Mouse (Mus musculus): Measurements from ENCODE around the gene Ccdc191. TPM values are rescaled to one million over a fixed set of nuclear protein-coding genes. Genes with fewer than 3 reads are reported as not detected.

Gene Ccdc191
- polyA plus RNA-seq, 1 experiment from 2014 or later = 17.6 TPM

- no peak for ATAC-seq (ENCODE audit: low FRiP score)
- Histone ChIP-seq H3K4me2 (no peak overlapping the region), H3K27me3 (no peaks in the 10 kb centered on the region), H3K27ac (no peak overlapping the region), H3K9ac (no peak overlapping the region), H3K9me3 (no peaks in the 10 kb centered on the region), H3K4me3 (replicated peaks) (no peak overlapping the region), H3K36me3 (replicated peaks) (no peaks in the 10 kb centered on the region), H3K4me1 (no peaks in the 10 kb centered on the region)
- 71% methylated on average over 5 of the region's 5 CpGs for WGBS
These were observed 109.9 kb downstream of the Ccdc191 start for GRCm38 (mm10) chr16:43999541-43999940.

DNA sequence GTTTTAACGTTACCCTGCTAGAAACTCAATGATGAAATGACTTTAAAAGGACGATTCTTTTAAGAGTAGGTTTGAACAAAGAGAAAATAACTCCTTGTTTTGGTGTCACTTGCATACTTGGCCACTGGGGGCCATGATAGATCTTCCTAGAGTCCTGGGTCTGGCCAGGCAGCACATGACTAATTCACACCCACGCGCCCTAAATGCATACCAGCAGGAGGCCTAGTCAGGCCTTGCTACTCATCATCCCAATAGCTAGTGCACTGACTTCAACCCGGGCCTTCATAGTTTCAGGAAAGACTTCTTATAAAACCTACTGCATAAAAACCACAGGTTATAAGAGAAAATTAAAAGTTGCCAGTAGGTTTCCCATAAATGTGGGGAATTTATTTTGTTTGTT lies 112.5 kb downstream of the Ccdc191 start:
- no peaks in the 10 kb centered on the region for H3K4me1 ChIP-seq
- WGBS = 76% methylated on average over 5 of the region's 5 CpGs
- H3K27me3 ChIP-seq = no peaks in the 10 kb centered on the region
- no peak overlapping the region for H3K27ac ChIP-seq
- no peak overlapping the region for H3K4me2 ChIP-seq
- no peaks in the 10 kb centered on the region for H3K36me3 ChIP-seq (replicated peaks)
- H3K9ac ChIP-seq = no peak overlapping the region
- no peak for ATAC-seq (ENCODE audit: low FRiP score)
- no peaks in the 10 kb centered on the region for H3K9me3 ChIP-seq
- no peak overlapping the region for H3K4me3 ChIP-seq (replicated peaks)

DNA sequence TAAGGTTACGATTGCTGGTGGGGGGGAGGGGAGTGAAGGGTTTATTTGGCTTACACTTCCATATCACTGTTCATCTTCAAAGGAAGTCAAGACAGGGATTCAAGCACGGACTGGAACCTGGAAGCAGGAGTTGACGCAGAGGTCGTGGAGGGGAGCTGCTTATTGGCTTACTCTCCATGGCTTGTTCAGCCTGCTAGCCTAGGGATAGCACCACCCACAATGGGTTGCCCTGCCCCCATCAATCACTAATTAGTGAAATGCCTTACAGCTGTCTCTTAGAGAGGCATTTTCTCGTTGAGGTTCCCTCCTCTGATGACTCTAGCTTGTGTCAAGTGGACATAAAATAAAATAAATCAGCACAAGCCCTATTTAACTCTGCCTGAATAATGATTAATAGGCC lies 121.4 kb downstream of the Ccdc191 start:
- Histone ChIP-seq H3K27ac (no peak overlapping the region), H3K4me1 (no peaks in the 10 kb centered on the region), H3K4me2 (no peak overlapping the region), H3K9ac (no peak overlapping the region), H3K36me3 (replicated peaks) (no peaks in the 10 kb centered on the region), H3K27me3 (no peaks in the 10 kb centered on the region), H3K4me3 (replicated peaks) (no peak overlapping the region), H3K9me3 (no peaks in the 10 kb centered on the region)
- no peak for ATAC-seq (ENCODE audit: low FRiP score)
- 69% methylated on average over 5 of the region's 5 CpGs for WGBS

Small RNAs within 50 kb of the gene (microRNA-seq; reads per million reads assigned to microRNA genes)
- gene Mir3470b = not detected

Other genes starting within 250 kb of the Ccdc191 start
- not detected in 2 replicates for gene Tigit, start 225.7 kb upstream of the Ccdc191 start, polyA plus RNA-seq (2016; fragmentation: Nextera tagmentation; extraction: Ambion mirVana)
- 0.13 and 0.27 TPM in 2 replicates for gene Drd3, start 135.8 kb upstream of the Ccdc191 start, polyA plus RNA-seq (2016; fragmentation: Nextera tagmentation; extraction: Ambion mirVana)
- gene Qtrt2, start 37.0 kb downstream of the Ccdc191 start, polyA plus RNA-seq (2016; fragmentation: Nextera tagmentation; extraction: Ambion mirVana) = 34.7 and 35.6 TPM in 2 replicates
- gene Zdhhc23, start 90.0 kb downstream of the Ccdc191 start, polyA plus RNA-seq (2016; fragmentation: Nextera tagmentation; extraction: Ambion mirVana) = 0.62 and 0.66 TPM in 2 replicates
- 3.8 and 3.9 TPM in 2 replicates for gene Gramd1c, start 173.5 kb downstream of the Ccdc191 start, polyA plus RNA-seq (2016; fragmentation: Nextera tagmentation; extraction: Ambion mirVana)
- gene Atp6v1a, start 249.9 kb downstream of the Ccdc191 start, polyA plus RNA-seq (2016; fragmentation: Nextera tagmentation; extraction: Ambion mirVana) = 55.2 and 60.1 TPM in 2 replicates